Mouse (Mus musculus) ES-Bruce4 (cell line): ENCODE results near the gene Megf8. TPM values are rescaled to one million over a fixed set of nuclear protein-coding genes. Genes with fewer than 3 reads are reported as not detected.

Experiments
- H3K27ac ChIP-seq: 2 replicates; pipeline ENCODE4 v1.5.1; 2012; ENCODE audit warnings: low read length, inconsistent platforms; ENCODE audit not compliant: insufficient read depth
- H3K27me3 ChIP-seq: 2 replicates; pipeline ENCODE4 v1.6.1; 2012; ENCODE audit warnings: mild to moderate bottlenecking, low read length, inconsistent platforms; ENCODE audit not compliant: control insufficient read depth, poor library complexity, insufficient read depth, severe bottlenecking
- H3K36me3 ChIP-seq: 2 replicates; pipeline ENCODE4 v1.6.1; 2012; ENCODE audit warnings: inconsistent platforms, mild to moderate bottlenecking, low read length, moderate library complexity; ENCODE audit not compliant: control insufficient read depth, poor library complexity, insufficient read depth, severe bottlenecking
- H3K4me1 ChIP-seq: one replicate; pipeline ENCODE4 v1.8.1; 2011; ENCODE audit warnings: low read length; ENCODE audit not compliant: control insufficient read depth, insufficient read depth
- H3K4me3 ChIP-seq: 2 replicates; pipeline ENCODE4 v1.5.1; 2011; ENCODE audit warnings: low read depth, mild to moderate bottlenecking, low read length
- H3K9ac ChIP-seq: 2 replicates; pipeline ENCODE4 v1.6.1; 2012; ENCODE audit warnings: low read depth, mild to moderate bottlenecking, inconsistent platforms; ENCODE audit not compliant: poor library complexity, severe bottlenecking
- H3K9me3 ChIP-seq: replicated peaks from 2 replicates; pipeline ENCODE4 v1.6.1; 2012; ENCODE audit warnings: mild to moderate bottlenecking, low read length, inconsistent platforms; ENCODE audit not compliant: control insufficient read depth, poor library complexity, insufficient read depth, severe bottlenecking
- CTCF ChIP-seq: IDR thresholded peaks from one replicate; pipeline ENCODE4 v1.8.1; 2011; ENCODE audit warnings: low read depth, low read length
- EP300 ChIP-seq: IDR thresholded peaks from 2 replicates; pipeline ENCODE4 v1.6.1; 2011; ENCODE audit warnings: low read depth, low read length; ENCODE audit not compliant: insufficient read depth
- POLR2A ChIP-seq: IDR thresholded peaks from one replicate; pipeline ENCODE4 v1.8.1; 2011; ENCODE audit warnings: low read length; ENCODE audit not compliant: insufficient read depth
- polyA plus RNA-seq: library from polyadenylated mRNA; stranded (reverse); fragments of >200 nt; gene quantifications from 2 replicates; pipeline ENCODE4 v1.2.4, GENCODE M21; 2011; ENCODE audit warnings: low read depth; ENCODE audit not compliant: missing spikeins, insufficient read depth, insufficient read length

Gene Megf8
- polyA plus RNA-seq, 1 experiment: 22.2 TPM

- Histone ChIP-seq H3K36me3 (peaks cover 57% of the 10 kb centered on the region), H3K27me3 (no peaks in the 10 kb centered on the region), H3K9ac (no peak overlapping the region), H3K27ac (no peak overlapping the region), H3K4me1 (no peaks in the 10 kb centered on the region), H3K4me3 (no peak overlapping the region), H3K9me3 (no peaks in the 10 kb centered on the region)
- TF ChIP-seq EP300 (no peak), POLR2A (no peak), CTCF (no peak)
Observed at GRCm38 (mm10) chr7:25288011-25288410, 29.0 kb upstream of the Megf8 start.

GRCm38 (mm10) chr7:25288721-25289120 lies 28.2 kb upstream of the Megf8 start:
- peaks cover 62% of the 10 kb centered on the region for H3K36me3 ChIP-seq
- no peak overlapping the region for H3K9ac ChIP-seq
- no peak for TF ChIP-seq CTCF
- no peak for TF ChIP-seq EP300
- TF ChIP-seq POLR2A: no peak
- no peaks in the 10 kb centered on the region for H3K9me3 ChIP-seq
- no peak overlapping the region for H3K4me3 ChIP-seq
- H3K27ac ChIP-seq: no peak overlapping the region
- H3K27me3 ChIP-seq: no peaks in the 10 kb centered on the region
- H3K4me1 ChIP-seq: no peaks in the 10 kb centered on the region

GRCm38 (mm10) chr7:25289925-25290324 lies 27.0 kb upstream of the Megf8 start:
- Histone ChIP-seq H3K4me1 (no peaks in the 10 kb centered on the region), H3K9me3 (no peaks in the 10 kb centered on the region), H3K27ac (no peak overlapping the region), H3K9ac (no peak overlapping the region), H3K27me3 (no peaks in the 10 kb centered on the region), H3K4me3 (no peak overlapping the region), H3K36me3 (peaks cover 65% of the 10 kb centered on the region)
- peak; percentile 44 for TF ChIP-seq CTCF
- TF ChIP-seq EP300: no peak
- TF ChIP-seq POLR2A: no peak

DNA sequence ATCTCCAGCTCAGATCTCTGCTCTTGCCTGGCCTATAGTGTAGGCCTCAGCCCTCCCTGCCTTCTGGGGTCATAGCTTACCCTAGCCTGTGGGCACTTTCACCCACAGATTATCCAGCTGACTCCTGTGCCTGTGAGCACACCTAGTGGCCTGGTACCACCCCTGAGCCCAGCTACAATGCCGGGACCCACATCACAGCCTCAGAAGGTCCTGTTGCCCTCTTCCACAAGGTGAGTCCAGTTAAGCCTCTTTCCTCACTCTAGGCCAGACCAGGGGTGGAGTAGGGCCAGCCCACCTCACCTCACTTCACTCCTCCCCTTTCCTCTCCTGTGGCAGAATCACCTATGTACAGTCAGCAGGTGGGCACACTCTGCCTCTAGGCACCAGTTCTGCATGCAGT lies 26.5 kb upstream of the Megf8 start:
- Histone ChIP-seq H3K27ac (no peak overlapping the region), H3K9ac (no peak overlapping the region), H3K9me3 (no peaks in the 10 kb centered on the region), H3K27me3 (no peaks in the 10 kb centered on the region), H3K4me1 (no peaks in the 10 kb centered on the region), H3K36me3 (peaks cover 60% of the 10 kb centered on the region), H3K4me3 (no peak overlapping the region)
- TF ChIP-seq POLR2A: no peak
- TF ChIP-seq CTCF: no peak
- TF ChIP-seq EP300: no peak

DNA sequence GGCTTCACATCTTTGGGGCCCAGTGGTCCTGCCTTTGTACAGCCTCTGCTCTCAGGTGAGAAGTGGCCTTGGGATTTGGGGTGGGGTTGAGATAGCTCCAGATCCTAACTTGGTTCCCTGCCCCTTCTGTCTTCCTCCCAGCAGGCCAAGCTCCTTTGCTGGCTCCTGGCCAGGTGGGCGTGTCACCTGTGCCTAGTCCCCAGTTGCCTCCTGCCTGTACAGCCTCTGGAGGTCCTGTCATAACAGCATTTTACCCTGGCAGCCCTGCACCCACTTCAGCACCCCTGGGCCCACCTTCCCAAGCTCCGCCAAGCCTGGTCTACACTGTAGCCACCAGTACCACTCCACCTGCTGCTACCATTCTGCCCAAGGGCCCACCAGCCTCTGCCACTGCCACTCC lies 26.1 kb upstream of the Megf8 start:
- TF ChIP-seq EP300: no peak
- TF ChIP-seq CTCF: no peak
- no peak for TF ChIP-seq POLR2A
- Histone ChIP-seq H3K9me3 (no peaks in the 10 kb centered on the region), H3K36me3 (peaks cover 55% of the 10 kb centered on the region), H3K27ac (no peak overlapping the region), H3K27me3 (no peaks in the 10 kb centered on the region), H3K4me3 (no peak overlapping the region), H3K9ac (no peak overlapping the region), H3K4me1 (no peaks in the 10 kb centered on the region)

DNA sequence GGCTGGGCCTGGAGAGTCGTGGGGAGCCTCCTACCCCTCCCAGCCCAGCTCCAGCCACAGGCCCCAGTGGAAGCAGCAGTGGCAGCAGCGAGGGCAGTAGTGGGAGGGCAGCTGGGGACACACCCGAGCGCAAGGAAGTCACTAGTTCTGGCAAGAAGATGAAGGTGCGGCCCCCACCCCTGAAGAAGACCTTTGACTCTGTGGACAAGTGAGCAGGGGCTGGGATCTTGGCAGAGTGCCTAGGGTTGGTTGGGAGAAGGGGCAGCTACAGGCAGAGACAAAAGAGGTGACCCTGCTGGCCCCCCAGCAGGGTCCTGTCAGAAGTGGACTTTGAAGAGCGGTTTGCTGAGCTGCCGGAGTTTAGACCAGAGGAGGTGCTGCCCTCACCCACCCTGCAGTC lies 24.9 kb upstream of the Megf8 start:
- Histone ChIP-seq H3K4me3 (no peak overlapping the region), H3K36me3 (peaks cover 43% of the 10 kb centered on the region), H3K9ac (no peak overlapping the region), H3K4me1 (no peaks in the 10 kb centered on the region), H3K27me3 (no peaks in the 10 kb centered on the region), H3K27ac (no peak overlapping the region), H3K9me3 (no peaks in the 10 kb centered on the region)
- TF ChIP-seq EP300 (no peak), CTCF (no peak), POLR2A (no peak)
